Mouse (Mus musculus) brain, embryonic 14.5 days (tissue): ENCODE data around the gene Cdt1.

ENCODE experiments used
- CTCF ChIP-seq: fragments of 200-500 bp; IDR thresholded peaks from 2 replicates; pipeline ENCODE4 v1.5.1; 2012; ENCODE audit warnings: inconsistent platforms, mild to moderate bottlenecking, moderate library complexity, borderline replicate concordance; ENCODE audit not compliant: insufficient read depth, insufficient read length; ENCODE audit errors: extremely low read depth
- POLR2A ChIP-seq: fragments of 200-500 bp; IDR thresholded peaks from 2 replicates; pipeline ENCODE4 v1.6.1; 2012; ENCODE audit warnings: mild to moderate bottlenecking, inconsistent platforms, borderline replicate concordance; ENCODE audit not compliant: poor library complexity, insufficient read depth, insufficient read length, severe bottlenecking; ENCODE audit errors: extremely low read depth

- TF ChIP-seq POLR2A (no peak), CTCF (no peak)
Observed at GRCm38 (mm10) chr8:122571153-122571552, 3.3 kb downstream of the Cdt1 start.
